Mouse (Mus musculus) stomach, postnatal 0 days (tissue): ENCODE measurements around the gene Trpc3. TPM values are rescaled to one million over a fixed set of nuclear protein-coding genes. Genes with fewer than 3 reads are reported as not detected.

ENCODE experiments used
- ATAC-seq: fragments of 200-750 bp; cut with Nextera tagmentation; 2 replicates; pipeline ENCODE4 v1.8.0; 2017; ENCODE audit not compliant: low FRiP score, low TSS enrichment
- DNase-seq: peaks from one replicate; pipeline ENCODE4 v3.0.0-alpha.2; 2016; ENCODE audit warnings: low spot score
- H3K27ac ChIP-seq: fragments of 300-500 bp; sonication (generic); replicated peaks from 2 replicates; pipeline ENCODE4 v1.5.1; 2014; ENCODE audit warnings: mild to moderate bottlenecking, control low read depth
- H3K27me3 ChIP-seq: fragments of 300-500 bp; sonication (generic); 2 replicates; pipeline ENCODE4 v1.6.1; 2014; ENCODE audit warnings: low read length; ENCODE audit not compliant: control insufficient read depth, insufficient read depth
- H3K36me3 ChIP-seq: fragments of 300-500 bp; sonication (generic); 2 replicates; pipeline ENCODE4 v1.6.1; 2014; ENCODE audit warnings: low read length, mixed read lengths; ENCODE audit not compliant: control insufficient read depth, insufficient read depth
- H3K4me1 ChIP-seq: fragments of 300-500 bp; sonication (generic); replicated peaks from 2 replicates; pipeline ENCODE4 v1.6.1; 2014; ENCODE audit warnings: antibody characterized with exemption; ENCODE audit not compliant: control insufficient read depth, insufficient read depth
- H3K4me2 ChIP-seq: fragments of 300-500 bp; sonication (generic); replicated peaks from 2 replicates; pipeline ENCODE4 v1.6.1; 2014; ENCODE audit warnings: low read depth, mild to moderate bottlenecking, control low read depth, moderate library complexity
- H3K4me3 ChIP-seq: fragments of 300-500 bp; sonication (generic); 2 replicates; pipeline ENCODE4 v1.5.1; 2014; ENCODE audit warnings: low read depth, low read length, control low read depth
- H3K9ac ChIP-seq: fragments of 300-500 bp; sonication (generic); 2 replicates; pipeline ENCODE4 v1.6.1; 2014; ENCODE audit warnings: mild to moderate bottlenecking, low read length, control low read depth, mixed read lengths
- H3K9me3 ChIP-seq: fragments of 300-500 bp; sonication (generic); 2 replicates; pipeline ENCODE4 v1.6.1; 2016; ENCODE audit warnings: low read length; ENCODE audit not compliant: control insufficient read depth
- CTCF ChIP-seq: IDR thresholded peaks from 2 replicates; pipeline ENCODE4 v1.5.1; 2016; ENCODE audit warnings: antibody characterized with exemption, low read depth, mild to moderate bottlenecking, moderate library complexity
- EP300 ChIP-seq: optimal IDR thresholded peaks from 2 replicates; pipeline ENCODE3; 2016; ENCODE audit warnings: antibody characterized with exemption
- WGBS: fragments of 180-500 bp; shearing (Covaris S2); extraction: QIAGEN DNeasy Blood & Tissue Kit; methylation state at CpG from one replicate; pipeline ENCODE4 v1.1.7; 2014; 5-methylcytosine and 5-hydroxymethylcytosine counted together
- polyA plus RNA-seq: library from polyadenylated mRNA; unstranded; fragments of >200 nt; fragmentation: Nextera tagmentation; extraction: Ambion mirVana; gene quantifications from 2 replicates; pipeline ENCODE4 v1.2.1, GENCODE M21; 2015

The Trpc3 gene
- polyA plus RNA-seq, 1 experiment from 2014 or later: 2.0 TPM

GRCm38 (mm10) chr3:36643354-36643753, 46.6 kb downstream of the Trpc3 start:
- no peaks in the 10 kb centered on the region for H3K36me3 ChIP-seq
- H3K27ac ChIP-seq: no peak overlapping the region
- WGBS: 86% methylated on average over 3 of the region's 3 CpGs
- no peaks in the 10 kb centered on the region for H3K9me3 ChIP-seq
- TF ChIP-seq EP300 (no peak), CTCF (no peak)
- no peak overlapping the region for H3K9ac ChIP-seq
- DNase-seq: no peak
- no peak overlapping the region for H3K4me2 ChIP-seq
- H3K4me1 ChIP-seq: no peaks in the 10 kb centered on the region
- no peak for ATAC-seq
- no peaks in the 10 kb centered on the region for H3K27me3 ChIP-seq
- no peak overlapping the region for H3K4me3 ChIP-seq

- Histone ChIP-seq H3K27me3 (no peaks in the 10 kb centered on the region), H3K4me3 (no peak overlapping the region), H3K36me3 (no peaks in the 10 kb centered on the region), H3K9ac (no peak overlapping the region), H3K9me3 (no peaks in the 10 kb centered on the region), H3K27ac (no peak overlapping the region), H3K4me2 (no peak overlapping the region), H3K4me1 (no peaks in the 10 kb centered on the region)
- no peak for DNase-seq
- no peak for ATAC-seq
- TF ChIP-seq CTCF: no peak
- TF ChIP-seq EP300: no peak
- WGBS: 63% methylated on average over 13 of the region's 13 CpGs
These were observed 47.2 kb downstream of the Trpc3 start for GRCm38 (mm10) chr3:36642736-36643135.

GRCm38 (mm10) chr3:36640787-36641186, 49.2 kb downstream of the Trpc3 start:
- H3K27ac ChIP-seq: no peak overlapping the region
- no peak overlapping the region for H3K9ac ChIP-seq
- no peaks in the 10 kb centered on the region for H3K9me3 ChIP-seq
- H3K27me3 ChIP-seq: no peaks in the 10 kb centered on the region
- WGBS: 64% methylated on average over 2 of the region's 2 CpGs
- no peak overlapping the region for H3K4me2 ChIP-seq
- H3K4me3 ChIP-seq: no peak overlapping the region
- no peak for DNase-seq
- no peaks in the 10 kb centered on the region for H3K36me3 ChIP-seq
- H3K4me1 ChIP-seq: no peaks in the 10 kb centered on the region
- ATAC-seq: no peak
- TF ChIP-seq CTCF (peak; percentile 51), EP300 (no peak)

- Histone ChIP-seq H3K4me2 (no peak overlapping the region), H3K36me3 (no peaks in the 10 kb centered on the region), H3K9me3 (no peaks in the 10 kb centered on the region), H3K27ac (no peak overlapping the region), H3K4me1 (no peaks in the 10 kb centered on the region), H3K4me3 (no peak overlapping the region), H3K9ac (no peak overlapping the region), H3K27me3 (no peaks in the 10 kb centered on the region)
- peak; percentile 20 for DNase-seq
- ATAC-seq: 0 out of 2 replicates have a peak, but pooled peaks have one; percentile 45
- TF ChIP-seq EP300 (no peak), CTCF (peak; percentile 82)
- WGBS: 21% methylated on average over 4 of the region's 4 CpGs
These were observed 54.5 kb downstream of the Trpc3 start for GRCm38 (mm10) chr3:36635449-36635848.

GRCm38 (mm10) chr3:36626803-36627202, 63.2 kb downstream of the Trpc3 start:
- Histone ChIP-seq H3K27ac (no peak overlapping the region), H3K9me3 (no peaks in the 10 kb centered on the region), H3K27me3 (no peaks in the 10 kb centered on the region), H3K36me3 (no peaks in the 10 kb centered on the region), H3K4me2 (no peak overlapping the region), H3K4me1 (no peaks in the 10 kb centered on the region), H3K4me3 (no peak overlapping the region), H3K9ac (no peak overlapping the region)
- DNase-seq (no peak), ATAC-seq (no peak)
- TF ChIP-seq CTCF (no peak), EP300 (no peak)
- 75% methylated on average over 2 of the region's 2 CpGs for WGBS

- H3K4me1 ChIP-seq: no peaks in the 10 kb centered on the region
- TF ChIP-seq EP300: no peak
- no peak for TF ChIP-seq CTCF
- H3K36me3 ChIP-seq: no peaks in the 10 kb centered on the region
- DNase-seq: no peak
- H3K9me3 ChIP-seq: no peaks in the 10 kb centered on the region
- 55% methylated on average over 7 of the region's 7 CpGs for WGBS
- no peak overlapping the region for H3K9ac ChIP-seq
- ATAC-seq: no peak
- no peak overlapping the region for H3K4me3 ChIP-seq
- H3K4me2 ChIP-seq: no peak overlapping the region
- H3K27me3 ChIP-seq: no peaks in the 10 kb centered on the region
- H3K27ac ChIP-seq: no peak overlapping the region
These were observed 71.8 kb downstream of the Trpc3 start for GRCm38 (mm10) chr3:36618181-36618580.
